Mouse (Mus musculus) brain, embryonic 14.5 days (tissue): ENCODE measurements at regions not wholly inside any gene's neighbourhood (a gene's known extent, or its start where the extent isn't known, plus 50 kb on each side); places are given as distances from the start of the nearest gene placed in this dataset.

ENCODE experiments used
- CTCF ChIP-seq: fragments of 200-500 bp; IDR thresholded peaks from 2 replicates; pipeline ENCODE4 v1.5.1; 2012; ENCODE audit warnings: inconsistent platforms, mild to moderate bottlenecking, moderate library complexity, borderline replicate concordance; ENCODE audit not compliant: insufficient read depth, insufficient read length; ENCODE audit errors: extremely low read depth
- POLR2A ChIP-seq: fragments of 200-500 bp; IDR thresholded peaks from 2 replicates; pipeline ENCODE4 v1.6.1; 2012; ENCODE audit warnings: mild to moderate bottlenecking, inconsistent platforms, borderline replicate concordance; ENCODE audit not compliant: poor library complexity, insufficient read depth, insufficient read length, severe bottlenecking; ENCODE audit errors: extremely low read depth

- TF ChIP-seq CTCF = no peak
- no peak for TF ChIP-seq POLR2A
Observed at GRCm38 (mm10) chr13:101924637-101925036, 156.6 kb upstream of the Pik3r1 start.
